Mouse (Mus musculus): ENCODE data around the gene Rec114. TPM values are rescaled to one million over a fixed set of nuclear protein-coding genes. Genes with fewer than 3 reads are reported as not detected.

Gene Rec114
- polyA plus RNA-seq, 1 experiment from 2014 or later, result 4.4 TPM

DNA sequence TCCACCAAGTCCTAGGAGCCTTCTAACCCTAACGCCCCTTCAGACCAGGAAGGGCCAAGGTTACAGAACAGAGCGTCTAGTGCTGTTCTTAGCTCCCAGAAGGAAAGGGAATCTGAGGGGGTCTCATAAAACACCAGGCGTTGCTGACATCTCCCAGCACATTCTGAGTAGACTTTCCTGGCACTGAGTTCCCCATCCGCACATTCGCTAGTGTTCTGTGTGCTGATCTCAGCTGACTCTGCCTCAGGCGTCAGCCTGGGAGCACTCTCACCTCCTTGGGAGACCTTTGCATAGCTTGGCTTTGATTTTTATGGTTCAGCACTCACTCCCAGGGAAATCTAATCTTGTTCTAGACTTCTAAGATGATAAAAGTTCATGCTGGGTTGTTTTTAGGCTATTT lies 68.4 kb downstream of the Rec114 start:
- WGBS, result 62% methylated on average over 6 of the region's 6 CpGs
- Histone ChIP-seq H3K36me3 (no peaks in the 10 kb centered on the region), H3K4me2 (no peak overlapping the region), H3K4me1 (no peaks in the 10 kb centered on the region), H3K27me3 (replicated peaks) (no peaks in the 10 kb centered on the region), H3K4me3 (replicated peaks) (no peak overlapping the region), H3K9ac (no peak overlapping the region), H3K9me3 (no peaks in the 10 kb centered on the region), H3K27ac (no peak overlapping the region)
- ATAC-seq (ENCODE audit: insufficient read depth, low FRiP score, low read depth), result no peak

- no peaks in the 10 kb centered on the region for H3K9me3 ChIP-seq
- no peaks in the 10 kb centered on the region for H3K36me3 ChIP-seq
- no peak overlapping the region for H3K9ac ChIP-seq
- ATAC-seq (ENCODE audit: insufficient read depth, low FRiP score, low read depth), result no peak
- no peaks in the 10 kb centered on the region for H3K4me1 ChIP-seq
- WGBS, result 78% methylated on average over 11 of the region's 11 CpGs
- no peak overlapping the region for H3K4me3 ChIP-seq (replicated peaks)
- no peak overlapping the region for H3K4me2 ChIP-seq
- H3K27me3 ChIP-seq (replicated peaks), result no peaks in the 10 kb centered on the region
- H3K27ac ChIP-seq, result no peak overlapping the region
These were observed 69.0 kb downstream of the Rec114 start for GRCm38 (mm10) chr9:58674736-58675135.

DNA sequence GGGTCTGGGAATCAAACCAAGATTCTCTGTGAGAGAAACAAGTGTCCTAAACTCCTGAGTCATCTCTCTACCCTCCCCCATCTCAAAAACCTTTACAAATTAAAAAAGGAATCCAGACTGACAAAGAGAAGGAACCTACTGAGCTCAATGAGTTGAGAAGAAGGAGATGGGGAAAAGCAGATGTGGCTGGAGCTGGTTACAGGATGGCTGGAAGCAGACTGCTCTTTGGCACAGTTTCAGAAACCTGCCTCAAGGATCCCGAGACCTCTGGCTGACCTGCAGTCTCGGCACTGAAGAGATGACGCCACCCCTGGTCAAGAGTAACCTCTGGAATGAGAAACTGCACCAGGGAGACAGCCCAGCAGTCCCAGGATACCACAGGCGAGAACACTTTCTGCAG lies 71.3 kb downstream of the Rec114 start:
- H3K36me3 ChIP-seq, result no peaks in the 10 kb centered on the region
- 41% methylated on average over 4 of the region's 4 CpGs for WGBS
- no peak overlapping the region for H3K27ac ChIP-seq
- no peaks in the 10 kb centered on the region for H3K4me1 ChIP-seq
- no peak overlapping the region for H3K4me2 ChIP-seq
- H3K27me3 ChIP-seq (replicated peaks), result no peaks in the 10 kb centered on the region
- H3K4me3 ChIP-seq (replicated peaks), result no peak overlapping the region
- no peaks in the 10 kb centered on the region for H3K9me3 ChIP-seq
- no peak overlapping the region for H3K9ac ChIP-seq
- no peak for ATAC-seq (ENCODE audit: insufficient read depth, low FRiP score, low read depth)

GRCm38 (mm10) chr9:58669819-58670218 lies 73.9 kb downstream of the Rec114 start:
- Histone ChIP-seq H3K36me3 (no peaks in the 10 kb centered on the region), H3K4me1 (no peaks in the 10 kb centered on the region), H3K9me3 (no peaks in the 10 kb centered on the region), H3K9ac (no peak overlapping the region), H3K4me2 (no peak overlapping the region), H3K4me3 (replicated peaks) (no peak overlapping the region), H3K27ac (no peak overlapping the region), H3K27me3 (replicated peaks) (no peaks in the 10 kb centered on the region)
- ATAC-seq (ENCODE audit: insufficient read depth, low FRiP score, low read depth), result no peak
- WGBS, result 88% methylated on average over 6 of the region's 6 CpGs

GRCm38 (mm10) chr9:58669071-58669470 lies 74.7 kb downstream of the Rec114 start:
- H3K36me3 ChIP-seq, result no peaks in the 10 kb centered on the region
- ATAC-seq (ENCODE audit: insufficient read depth, low FRiP score, low read depth), result no peak
- no peak overlapping the region for H3K27ac ChIP-seq
- H3K4me1 ChIP-seq, result no peaks in the 10 kb centered on the region
- H3K9me3 ChIP-seq, result no peaks in the 10 kb centered on the region
- H3K9ac ChIP-seq, result no peak overlapping the region
- WGBS, result 64% methylated on average over 3 of the region's 3 CpGs
- no peak overlapping the region for H3K4me2 ChIP-seq
- H3K27me3 ChIP-seq (replicated peaks), result no peaks in the 10 kb centered on the region
- H3K4me3 ChIP-seq (replicated peaks), result no peak overlapping the region

GRCm38 (mm10) chr9:58668171-58668570 lies 75.6 kb downstream of the Rec114 start:
- Histone ChIP-seq H3K4me1 (no peaks in the 10 kb centered on the region), H3K36me3 (no peaks in the 10 kb centered on the region), H3K9ac (no peak overlapping the region), H3K27ac (no peak overlapping the region), H3K4me2 (no peak overlapping the region), H3K4me3 (replicated peaks) (no peak overlapping the region), H3K9me3 (no peaks in the 10 kb centered on the region), H3K27me3 (replicated peaks) (no peaks in the 10 kb centered on the region)
- WGBS, result 97% methylated on average over 3 of the region's 3 CpGs
- no peak for ATAC-seq (ENCODE audit: insufficient read depth, low FRiP score, low read depth)

- no peaks in the 10 kb centered on the region for H3K9me3 ChIP-seq
- H3K27me3 ChIP-seq (replicated peaks), result no peaks in the 10 kb centered on the region
- H3K4me2 ChIP-seq, result no peak overlapping the region
- H3K9ac ChIP-seq, result no peak overlapping the region
- ATAC-seq (ENCODE audit: insufficient read depth, low FRiP score, low read depth), result no peak
- 61% methylated on average over 9 of the region's 9 CpGs for WGBS
- peaks cover 2% of the 10 kb centered on the region; the same call in 1 of the 2 replicates for H3K36me3 ChIP-seq
- H3K4me1 ChIP-seq, result no peaks in the 10 kb centered on the region
- H3K4me3 ChIP-seq (replicated peaks), result no peak overlapping the region
- H3K27ac ChIP-seq, result no peak overlapping the region
These were observed 76.5 kb downstream of the Rec114 start for GRCm38 (mm10) chr9:58667244-58667643.

GRCm38 (mm10) chr9:58666191-58666590 lies 77.6 kb downstream of the Rec114 start:
- Histone ChIP-seq H3K4me2 (no peak overlapping the region), H3K4me3 (replicated peaks) (no peak overlapping the region), H3K27me3 (replicated peaks) (no peaks in the 10 kb centered on the region), H3K9ac (no peak overlapping the region), H3K9me3 (no peaks in the 10 kb centered on the region), H3K27ac (no peak overlapping the region), H3K4me1 (no peaks in the 10 kb centered on the region), H3K36me3 (peaks cover 5% of the 10 kb centered on the region; the same call in 1 of the 2 replicates)
- 35% methylated on average over 9 of the region's 9 CpGs for WGBS
- no peak for ATAC-seq (ENCODE audit: insufficient read depth, low FRiP score, low read depth)

- no peaks in the 10 kb centered on the region for H3K27me3 ChIP-seq (replicated peaks)
- H3K4me1 ChIP-seq, result no peaks in the 10 kb centered on the region
- H3K4me2 ChIP-seq, result no peak overlapping the region
- 74% methylated on average over 9 of the region's 9 CpGs for WGBS
- ATAC-seq (ENCODE audit: insufficient read depth, low FRiP score, low read depth), result no peak
- no peak overlapping the region for H3K9ac ChIP-seq
- H3K4me3 ChIP-seq (replicated peaks), result no peak overlapping the region
- H3K36me3 ChIP-seq, result peaks cover 5% of the 10 kb centered on the region; the same call in 1 of the 2 replicates
- no peak overlapping the region for H3K27ac ChIP-seq
- H3K9me3 ChIP-seq, result no peaks in the 10 kb centered on the region
These were observed 78.3 kb downstream of the Rec114 start for GRCm38 (mm10) chr9:58665492-58665891.

- Histone ChIP-seq H3K9me3 (no peaks in the 10 kb centered on the region), H3K4me3 (replicated peaks) (no peak overlapping the region), H3K27me3 (replicated peaks) (no peaks in the 10 kb centered on the region), H3K27ac (no peak overlapping the region), H3K36me3 (peaks cover 6% of the 10 kb centered on the region; the same call in 1 of the 2 replicates), H3K4me1 (no peaks in the 10 kb centered on the region; the same call in 1 of the 2 replicates), H3K9ac (no peak overlapping the region), H3K4me2 (no peak overlapping the region)
- WGBS, result 85% methylated on average over 3 of the region's 3 CpGs
- no peak for ATAC-seq (ENCODE audit: insufficient read depth, low FRiP score, low read depth)
These were observed 81.0 kb downstream of the Rec114 start for GRCm38 (mm10) chr9:58662791-58663190.

DNA sequence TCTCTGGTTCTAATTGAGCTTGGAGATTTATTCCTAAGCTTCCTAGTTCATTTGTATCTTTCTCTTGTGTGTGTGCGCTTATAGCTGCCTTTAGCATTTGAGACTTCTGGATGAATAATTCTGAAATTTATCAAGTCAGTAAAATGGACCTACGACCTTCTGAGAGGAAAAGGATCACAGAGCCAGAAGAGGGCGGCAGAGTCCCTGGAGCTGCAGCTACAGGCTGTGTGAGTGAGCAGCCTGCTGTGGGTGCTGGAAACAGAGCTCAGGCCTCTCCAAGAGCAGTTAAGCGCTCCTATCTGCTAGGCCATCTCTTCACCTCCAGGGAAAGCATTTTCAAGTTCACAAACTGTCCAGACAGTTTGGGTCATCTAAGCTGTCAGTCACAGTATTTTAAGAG lies 81.8 kb downstream of the Rec114 start:
- 94% methylated on average over 4 of the region's 4 CpGs for WGBS
- ATAC-seq (ENCODE audit: insufficient read depth, low FRiP score, low read depth), result no peak
- H3K4me1 ChIP-seq, result no peaks in the 10 kb centered on the region; the same call in 1 of the 2 replicates
- H3K9me3 ChIP-seq, result no peaks in the 10 kb centered on the region
- H3K36me3 ChIP-seq, result peaks cover 8% of the 10 kb centered on the region; the same call in 1 of the 2 replicates
- no peak overlapping the region for H3K4me3 ChIP-seq (replicated peaks)
- no peak overlapping the region for H3K27ac ChIP-seq
- no peaks in the 10 kb centered on the region for H3K27me3 ChIP-seq (replicated peaks)
- H3K4me2 ChIP-seq, result no peak overlapping the region
- no peak overlapping the region for H3K9ac ChIP-seq

GRCm38 (mm10) chr9:58660673-58661072 lies 83.1 kb downstream of the Rec114 start:
- 69% methylated on average over 3 of the region's 3 CpGs for WGBS
- H3K36me3 ChIP-seq, result peaks cover 8% of the 10 kb centered on the region; the same call in 1 of the 2 replicates
- ATAC-seq (ENCODE audit: insufficient read depth, low FRiP score, low read depth), result no peak

DNA sequence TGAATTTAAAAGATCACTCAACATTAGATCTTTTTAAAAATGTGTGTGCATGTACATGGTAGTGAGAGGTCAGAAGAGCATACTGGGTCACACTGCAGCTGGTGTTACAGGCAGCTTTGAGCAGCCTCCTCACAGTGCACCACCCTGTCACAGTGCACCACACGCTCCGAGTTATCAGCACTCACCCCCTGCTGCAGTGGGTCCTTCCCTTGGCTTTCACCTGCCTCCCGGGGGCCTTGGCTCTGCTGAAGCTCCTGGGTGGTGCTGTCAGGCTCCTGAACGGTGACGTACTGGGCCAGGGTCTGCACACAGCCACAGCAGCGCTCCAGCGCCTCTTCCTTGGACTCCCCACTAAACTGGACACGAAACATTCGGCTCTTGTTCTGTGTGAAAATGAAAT lies 83.8 kb downstream of the Rec114 start:
- Histone ChIP-seq H3K27ac (0 out of 2 replicates have a peak overlapping the region, but pooled peaks have one; percentile 16), H3K4me3 (replicated peaks) (no peak overlapping the region), H3K27me3 (replicated peaks) (no peaks in the 10 kb centered on the region), H3K4me1 (no peaks in the 10 kb centered on the region; the same call in 1 of the 2 replicates), H3K36me3 (peaks cover 8% of the 10 kb centered on the region; the same call in 1 of the 2 replicates), H3K9ac (no peak overlapping the region), H3K9me3 (no peaks in the 10 kb centered on the region), H3K4me2 (no peak overlapping the region)
- ATAC-seq (ENCODE audit: insufficient read depth, low FRiP score, low read depth), result no peak
- WGBS, result 71% methylated on average over 9 of the region's 9 CpGs

More at GRCm38 (mm10) chr9:58660673-58661072, 83.1 kb downstream of the Rec114 start:
- Histone ChIP-seq H3K27ac (no peak overlapping the region), H3K9ac (no peak overlapping the region), H3K27me3 (replicated peaks) (no peaks in the 10 kb centered on the region), H3K4me3 (replicated peaks) (no peak overlapping the region), H3K4me1 (no peaks in the 10 kb centered on the region; the same call in 1 of the 2 replicates), H3K9me3 (no peaks in the 10 kb centered on the region), H3K4me2 (no peak overlapping the region)
